Mouse (Mus musculus) frontal cortex, postnatal 10 days (tissue): ENCODE results near the gene Colca2.
A peak's percentile ranks its signal among the peaks of the same experiment; 100 is the strongest.

ENCODE experiments used
- DNase-seq, 2 experiments: peaks; one replicate each; pipeline ENCODE4 v3.0.0; 2022; ENCODE audit warnings: low spot score in 2 of 2, mixed read lengths in 1 of 2

The Colca2 gene

DNA sequence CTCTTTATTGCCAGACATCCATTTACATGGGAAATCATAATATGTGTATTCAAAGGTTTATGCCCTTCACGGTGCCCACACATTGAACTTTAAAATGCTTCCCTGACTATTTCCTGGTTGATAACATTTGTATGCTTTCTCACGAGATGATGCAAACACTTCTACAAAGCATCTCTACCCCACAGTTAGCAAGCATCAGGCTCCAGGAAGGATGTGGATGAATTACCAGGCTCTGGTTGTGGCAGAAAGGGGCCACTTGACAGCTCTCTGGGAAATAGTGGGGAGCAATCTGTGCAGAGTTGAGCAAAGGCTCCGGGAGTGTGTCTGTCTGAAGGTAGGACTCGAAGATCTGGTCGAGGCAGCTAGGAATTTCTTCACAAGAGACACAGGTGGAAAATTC, 6.3 kb downstream of the Colca2 start:
- DNase-seq: no peak

DNA sequence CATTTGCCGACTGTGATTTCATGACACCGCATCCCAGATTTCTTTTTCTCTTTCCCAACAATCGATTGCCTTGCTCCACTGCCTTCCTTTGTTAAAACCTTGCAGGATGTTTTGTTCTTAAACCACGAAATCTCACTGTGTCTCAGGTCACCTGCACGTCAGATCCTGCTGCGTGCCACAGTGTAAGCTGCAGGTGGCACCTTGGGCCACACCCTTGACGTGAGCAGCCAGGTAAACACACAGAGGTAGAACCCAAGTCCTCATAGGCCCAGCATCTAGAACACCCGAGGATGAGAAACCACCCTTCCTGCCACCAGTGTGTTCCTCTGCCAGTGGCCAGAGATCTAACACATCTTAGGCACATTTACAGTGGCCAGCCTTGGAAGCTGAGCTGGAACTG, 7.3 kb downstream of the Colca2 start:
- DNase-seq: no peak

DNA sequence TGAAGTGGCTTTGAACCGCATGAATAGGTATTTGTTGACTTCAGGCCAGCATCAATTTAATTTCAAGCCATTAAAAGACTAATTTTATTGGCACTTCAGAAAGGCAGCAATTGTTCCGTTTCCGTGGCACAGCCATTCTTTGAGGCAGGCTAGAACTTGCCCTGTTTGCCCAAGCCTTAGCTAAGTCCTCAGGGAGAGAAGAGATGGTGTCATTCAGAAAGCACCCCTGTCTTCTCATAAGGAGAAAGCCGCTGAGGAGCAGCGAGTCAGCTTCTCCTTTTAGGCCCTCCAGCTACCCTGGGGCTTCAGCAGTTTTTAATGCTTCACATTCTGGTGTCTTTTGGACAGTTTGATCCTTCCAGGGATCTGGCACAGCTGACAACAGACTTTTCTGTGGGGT, 9.5 kb downstream of the Colca2 start:
- DNase-seq: no peak

DNA sequence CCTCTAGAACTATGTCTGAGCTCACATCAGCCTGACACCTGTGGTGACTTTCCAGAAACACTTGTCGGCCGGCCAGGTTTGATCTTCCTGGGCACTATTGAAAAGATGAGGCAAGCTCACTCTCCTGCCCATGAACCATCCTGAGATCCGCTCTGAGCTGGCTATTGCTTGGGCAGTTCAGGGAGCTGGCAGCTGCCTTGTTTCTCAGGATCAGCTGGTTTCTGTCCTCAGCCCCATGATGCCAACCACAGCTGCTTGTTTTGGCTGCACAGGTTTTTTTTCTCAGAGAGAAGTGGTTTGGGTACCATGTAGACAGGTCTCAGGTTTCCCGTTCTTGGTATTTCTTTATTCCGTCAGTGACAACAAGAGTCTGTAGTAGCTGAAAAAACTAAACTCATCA, 19.9 kb downstream of the Colca2 start:
- no peak for DNase-seq

DNA sequence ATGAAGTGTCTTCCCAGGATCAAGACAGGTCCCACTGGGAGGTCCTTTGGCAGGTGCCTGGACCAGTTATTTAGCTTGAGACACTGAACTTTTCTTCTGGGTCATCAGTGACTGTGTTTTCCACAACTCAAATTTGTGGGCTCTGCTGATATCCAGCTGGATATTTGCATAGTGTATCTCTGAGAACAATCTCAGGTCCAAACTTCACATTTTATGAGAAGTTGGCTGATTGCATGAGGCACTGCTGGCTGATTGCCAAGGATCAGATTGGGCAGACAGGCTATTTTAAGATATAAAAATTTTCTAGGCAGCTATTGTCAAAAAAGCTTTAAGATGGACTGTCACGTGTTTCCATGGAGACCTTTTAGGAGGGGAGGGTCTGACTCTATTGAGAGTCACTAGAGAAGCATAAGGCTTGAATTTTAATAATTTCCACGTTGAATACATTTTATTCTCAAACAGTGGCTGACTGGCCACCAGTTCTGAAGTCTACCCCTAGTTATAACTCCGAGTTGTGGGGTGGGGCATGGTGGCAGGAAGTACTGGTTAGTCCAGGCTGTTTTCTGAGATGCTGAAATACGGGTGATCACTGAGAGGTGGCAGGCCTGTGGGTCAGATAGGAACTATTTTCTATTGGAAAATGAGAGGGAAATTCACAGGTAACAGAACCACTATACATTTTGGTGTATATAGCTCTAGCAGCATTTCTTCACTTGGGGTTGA, 21.4 kb downstream of the Colca2 start:
- DNase-seq: no peak

DNA sequence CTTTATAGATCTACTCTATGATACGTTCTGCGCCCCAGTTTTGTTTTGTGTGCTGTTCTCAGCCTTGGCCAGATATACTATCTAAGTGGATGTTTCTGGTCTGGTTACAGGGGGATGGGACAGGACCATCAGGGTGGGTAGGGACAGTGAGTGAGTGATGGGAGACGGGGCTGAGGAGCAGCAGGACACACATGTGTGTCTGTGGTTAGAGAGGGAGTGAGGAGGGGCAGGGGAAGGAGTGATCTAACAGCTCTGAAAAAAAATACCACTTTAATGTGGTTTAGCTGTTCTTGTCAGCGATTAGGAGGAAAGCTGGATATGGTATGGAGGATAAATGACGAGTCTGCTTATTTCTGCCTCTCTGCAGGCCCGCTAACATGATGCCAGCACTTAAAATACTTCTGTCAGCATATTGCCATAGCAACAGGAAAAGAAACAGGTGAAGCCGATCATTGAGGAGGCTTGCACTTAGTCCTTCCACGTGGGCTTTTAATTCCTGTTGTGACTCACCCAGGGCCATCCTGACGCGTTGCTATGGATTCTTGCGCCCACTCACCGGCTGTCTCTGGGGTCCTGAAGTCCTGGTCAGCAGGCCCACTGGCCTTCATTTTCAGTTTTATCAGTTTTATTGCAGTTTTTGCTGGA, 39.5 kb downstream of the Colca2 start:
- peak; percentile 35 to 46 for DNase-seq

DNA sequence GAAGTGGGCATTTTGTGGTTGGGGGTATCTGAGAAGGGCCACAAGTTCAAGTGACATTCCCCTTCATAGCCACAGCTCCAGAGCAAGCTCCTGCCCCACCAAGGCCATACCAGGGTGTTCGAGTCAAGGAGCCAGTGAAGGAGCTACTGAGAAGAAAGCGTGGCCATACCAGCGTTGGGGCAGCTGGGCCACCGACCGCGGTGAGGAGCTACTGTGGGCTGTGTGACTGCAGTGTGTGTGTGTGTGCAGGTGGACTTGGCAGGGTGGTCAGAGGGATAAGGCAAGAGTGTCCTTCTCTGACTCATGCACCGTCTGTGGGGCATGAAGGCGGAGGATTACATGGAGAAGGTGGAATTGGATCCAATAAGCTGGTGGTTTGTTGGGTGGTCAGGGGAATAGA, 46.2 kb downstream of the Colca2 start:
- no peak for DNase-seq

DNA sequence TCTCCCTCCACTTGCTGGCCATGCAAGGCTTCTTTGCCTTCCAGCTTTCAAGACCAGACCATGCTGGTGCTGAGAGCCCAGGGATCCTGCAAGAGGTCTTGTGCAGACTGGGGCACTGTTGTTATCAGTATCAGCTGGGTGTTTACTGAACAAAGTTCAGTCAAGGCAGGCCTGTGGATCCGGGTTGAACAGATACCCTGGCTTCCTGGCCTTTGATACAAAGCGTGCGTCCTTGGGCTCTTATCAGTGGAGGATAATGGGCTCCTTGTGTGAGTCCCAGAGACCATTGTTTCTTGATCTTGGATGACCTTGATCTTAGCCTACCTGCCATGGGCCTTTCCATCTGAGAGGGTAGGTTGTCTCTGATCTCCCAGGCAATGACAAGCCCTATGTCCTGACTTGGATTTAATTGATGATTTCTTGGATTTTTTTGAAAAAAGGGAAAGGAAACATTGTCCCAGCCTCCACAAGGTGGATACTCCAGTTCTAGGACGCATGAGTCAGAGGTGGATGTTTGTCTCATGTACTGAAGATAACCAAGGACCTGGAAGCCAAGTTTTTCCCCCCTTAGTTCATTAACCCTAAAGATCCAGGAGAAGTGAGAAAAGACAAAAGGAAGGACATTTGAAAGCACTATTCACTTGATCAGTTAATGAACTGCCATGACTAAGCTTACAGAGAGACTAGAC, 47.5 kb downstream of the Colca2 start:
- no peak for DNase-seq

DNA sequence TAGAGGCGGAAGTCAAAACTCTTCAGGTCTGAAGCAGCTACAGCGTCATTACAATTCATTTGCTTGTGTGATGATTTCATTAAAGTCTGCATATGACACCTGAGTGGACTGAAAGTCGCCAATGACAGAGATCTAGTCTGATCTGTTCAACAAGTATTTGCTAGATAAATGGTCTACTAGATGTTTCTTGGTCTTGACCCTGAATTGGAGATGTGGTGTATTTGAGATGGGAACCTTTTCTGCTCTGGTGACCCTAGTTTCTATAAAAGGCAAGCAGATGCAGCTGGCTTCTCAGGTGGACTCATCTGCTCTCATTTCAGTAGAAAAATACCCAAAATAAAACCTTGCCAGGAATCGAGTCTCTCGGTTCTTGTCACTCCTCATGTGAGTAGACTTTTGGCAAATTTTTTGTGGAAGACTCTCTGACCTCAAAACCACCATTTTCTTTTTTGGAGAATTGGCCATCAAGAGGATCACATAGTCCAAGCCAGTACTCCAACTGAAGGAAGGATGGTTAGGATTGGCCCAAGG, 52.7 kb downstream of the Colca2 start:
- DNase-seq: no peak
